Mouse (Mus musculus) forebrain, postnatal 0 days (tissue): Measurements from ENCODE around the gene Mn1. TPM values are rescaled to one million over a fixed set of nuclear protein-coding genes. Genes with fewer than 3 reads are reported as not detected.

ENCODE experiments used
- ATAC-seq: fragments of 200-750 bp; cut with Nextera tagmentation; 2 replicates; pipeline ENCODE4 v1.8.0; 2017; ENCODE audit warnings: mild to moderate bottlenecking, moderate library complexity
- DNase-seq: peaks from one replicate; pipeline ENCODE4 v3.0.0-alpha.2; 2015
- H3K27ac ChIP-seq: fragments of 300-500 bp; sonication (generic); 2 replicates; pipeline ENCODE4 v1.5.1; 2014; ENCODE audit warnings: low read depth, mild to moderate bottlenecking, antibody characterized with exemption, low read length, moderate library complexity, mixed read lengths
- H3K27me3 ChIP-seq: fragments of 300-500 bp; sonication (generic); 2 replicates; pipeline ENCODE4 v1.6.1; 2014; ENCODE audit warnings: mild to moderate bottlenecking, low read length, mixed read lengths; ENCODE audit not compliant: insufficient read depth
- H3K36me3 ChIP-seq: fragments of 300-500 bp; sonication (generic); 2 replicates; pipeline ENCODE4 v1.6.1; 2014; ENCODE audit warnings: mild to moderate bottlenecking, moderate library complexity; ENCODE audit not compliant: insufficient read depth
- H3K4me1 ChIP-seq: fragments of 300-500 bp; sonication (generic); 2 replicates; pipeline ENCODE4 v1.6.1; 2014; ENCODE audit warnings: antibody characterized with exemption; ENCODE audit not compliant: insufficient read depth
- H3K4me2 ChIP-seq: fragments of 300-500 bp; sonication (generic); 2 replicates; pipeline ENCODE4 v1.6.1; 2014; ENCODE audit warnings: low read depth, mild to moderate bottlenecking, moderate library complexity
- H3K4me3 ChIP-seq: fragments of 300-500 bp; sonication (generic); 2 replicates; pipeline ENCODE4 v1.5.1; 2014; ENCODE audit warnings: low read depth, low read length, mixed read lengths
- H3K9ac ChIP-seq: fragments of 300-500 bp; sonication (generic); 2 replicates; pipeline ENCODE4 v1.6.1; 2014; ENCODE audit warnings: mild to moderate bottlenecking
- H3K9me3 ChIP-seq: fragments of 300-500 bp; sonication (generic); 2 replicates; pipeline ENCODE4 v1.6.1; 2016; ENCODE audit warnings: low read length
- CTCF ChIP-seq: sonication (generic); IDR thresholded peaks from 2 replicates; pipeline ENCODE4 v1.5.1; 2016; ENCODE audit warnings: antibody characterized with exemption, control low read depth, low read depth
- WGBS: fragments of 180-500 bp; shearing (Covaris S2); extraction: QIAGEN DNeasy Blood & Tissue Kit; methylation state at CpG from one replicate; pipeline ENCODE4 v1.1.7; 2014; 5-methylcytosine and 5-hydroxymethylcytosine counted together
- polyA plus RNA-seq: library from polyadenylated mRNA; unstranded; fragments of >200 nt; fragmentation: Nextera tagmentation; extraction: Ambion mirVana; gene quantifications from 2 replicates; pipeline ENCODE4 v1.2.1, GENCODE M21; 2015
- total RNA-seq: library from RNA; depleted of rRNA; stranded (reverse); fragments of >200 nt; gene quantifications from 2 replicates; pipeline ENCODE4 v1.2.3, GENCODE M21; 2014

The Mn1 gene
- total and polyA plus RNA-seq, 2 experiments from 2014 or later = 57.9 to 123 TPM

DNA sequence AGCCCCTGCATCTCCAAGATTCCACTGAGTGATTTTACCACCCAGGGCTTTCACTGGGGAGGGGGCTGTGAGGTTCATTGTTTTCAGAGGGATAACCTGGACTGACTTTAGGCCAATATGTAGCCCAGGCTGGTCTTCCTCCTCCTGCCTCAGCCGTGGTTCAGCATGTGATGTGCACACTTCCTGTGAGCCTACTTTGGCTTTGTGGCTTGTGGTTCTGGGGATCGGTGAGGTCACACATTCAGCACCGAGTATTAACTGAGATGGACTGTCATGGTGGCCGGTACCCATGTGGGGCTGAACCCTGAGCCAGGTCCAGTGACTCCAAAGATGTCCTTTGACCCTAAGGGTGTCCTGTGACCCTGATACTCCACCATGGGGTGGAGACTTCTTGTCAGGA is 23.1 kb downstream of the Mn1 start:
- Histone ChIP-seq H3K27ac (no peak overlapping the region), H3K9me3 (no peaks in the 10 kb centered on the region), H3K36me3 (peaks cover 6% of the 10 kb centered on the region; the same call in 1 of the 2 replicates), H3K4me3 (no peak overlapping the region), H3K9ac (no peak overlapping the region), H3K27me3 (no peaks in the 10 kb centered on the region), H3K4me1 (peaks cover 8% of the 10 kb centered on the region; the same call in 1 of the 2 replicates), H3K4me2 (no peak overlapping the region)
- 87% methylated on average over 4 of the region's 4 CpGs for WGBS
- ATAC-seq = no peak
- DNase-seq = no peak
- no peak for TF ChIP-seq CTCF

DNA sequence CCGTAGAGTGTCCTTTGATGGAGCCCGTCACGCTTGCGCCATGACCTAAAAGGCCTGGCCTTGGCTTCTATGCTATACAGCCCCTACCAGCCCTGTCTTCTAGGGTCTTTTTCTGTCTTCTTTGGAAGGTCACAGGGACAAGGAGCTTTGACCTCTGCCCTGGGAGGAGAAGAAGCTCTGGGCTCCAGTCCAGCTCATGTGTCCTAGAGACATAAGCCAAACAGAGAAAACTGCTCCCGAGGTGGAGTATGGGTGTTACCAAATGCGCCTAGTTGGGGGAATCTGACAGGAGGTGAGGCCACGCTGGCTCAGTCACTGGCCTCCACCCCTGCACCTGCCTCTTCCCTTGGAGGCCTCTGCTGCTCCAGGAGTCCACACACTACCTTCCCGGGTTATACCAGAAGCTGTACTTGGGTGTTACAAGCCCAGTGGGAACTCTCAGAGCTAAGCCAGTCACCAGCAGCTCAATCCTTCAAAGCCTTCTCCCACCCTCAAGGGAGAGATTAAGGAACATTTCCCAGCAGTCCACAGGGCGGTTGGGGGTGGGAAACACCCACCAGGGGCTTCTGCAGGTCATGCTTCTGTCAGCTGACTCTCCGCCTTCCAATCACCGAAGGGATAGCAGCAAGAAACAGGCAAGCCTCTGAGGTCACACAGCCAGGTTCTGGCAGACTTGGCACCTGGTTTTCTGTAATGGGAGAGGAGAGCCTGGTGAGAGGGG is 25.1 kb downstream of the Mn1 start:
- Histone ChIP-seq H3K4me3 (no peak overlapping the region), H3K27ac (no peak overlapping the region), H3K36me3 (peaks cover 8% of the 10 kb centered on the region; the same call in 1 of the 2 replicates), H3K4me2 (no peak overlapping the region), H3K27me3 (no peaks in the 10 kb centered on the region), H3K9me3 (no peaks in the 10 kb centered on the region), H3K4me1 (no peaks in the 10 kb centered on the region), H3K9ac (no peak overlapping the region)
- DNase-seq (no peak), ATAC-seq (no peak)
- TF ChIP-seq CTCF = no peak
- WGBS = 77% methylated on average over 11 of the region's 11 CpGs

DNA sequence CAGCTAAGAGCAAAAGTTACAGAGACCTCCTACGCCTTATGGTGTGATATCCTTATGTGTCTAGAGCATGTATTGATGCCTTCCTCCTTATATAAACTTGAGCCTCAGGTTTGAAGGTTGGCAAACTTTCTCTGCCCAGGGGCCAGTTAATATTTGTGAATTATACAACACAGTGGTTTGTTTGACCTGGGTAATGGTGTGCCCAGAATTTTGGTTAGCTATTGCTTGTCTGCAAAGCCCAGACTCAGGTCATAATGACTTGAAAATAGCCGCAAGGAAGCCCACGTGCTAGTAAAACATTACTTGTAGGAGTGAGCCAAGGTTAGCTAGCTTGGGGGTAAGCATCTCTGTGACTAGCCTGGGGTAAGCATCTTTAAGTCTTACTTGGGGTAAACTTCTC is 26.5 kb downstream of the Mn1 start:
- H3K4me1 ChIP-seq = no peaks in the 10 kb centered on the region
- no peak overlapping the region for H3K9ac ChIP-seq
- no peak overlapping the region for H3K4me3 ChIP-seq
- no peak for ATAC-seq
- DNase-seq = no peak
- no peak overlapping the region for H3K4me2 ChIP-seq
- peaks cover 6% of the 10 kb centered on the region; the same call in 1 of the 2 replicates for H3K36me3 ChIP-seq
- 81% methylated on average over 3 of the region's 3 CpGs for WGBS
- no peaks in the 10 kb centered on the region for H3K27me3 ChIP-seq
- H3K27ac ChIP-seq = no peak overlapping the region
- TF ChIP-seq CTCF = no peak
- no peaks in the 10 kb centered on the region for H3K9me3 ChIP-seq

- ATAC-seq (no peak), DNase-seq (no peak)
- no peak overlapping the region for H3K4me2 ChIP-seq
- no peak overlapping the region for H3K27ac ChIP-seq
- no peak overlapping the region for H3K9ac ChIP-seq
- no peaks in the 10 kb centered on the region for H3K4me1 ChIP-seq
- no peaks in the 10 kb centered on the region for H3K27me3 ChIP-seq
- 67% methylated on average over 4 of the region's 4 CpGs for WGBS
- peaks cover 6% of the 10 kb centered on the region; the same call in 1 of the 2 replicates for H3K36me3 ChIP-seq
- TF ChIP-seq CTCF = no peak
- H3K4me3 ChIP-seq = no peak overlapping the region
- H3K9me3 ChIP-seq = no peaks in the 10 kb centered on the region
Measured at GRCm38 (mm10) chr5:111444361-111444760, 27.2 kb downstream of the Mn1 start.

DNA sequence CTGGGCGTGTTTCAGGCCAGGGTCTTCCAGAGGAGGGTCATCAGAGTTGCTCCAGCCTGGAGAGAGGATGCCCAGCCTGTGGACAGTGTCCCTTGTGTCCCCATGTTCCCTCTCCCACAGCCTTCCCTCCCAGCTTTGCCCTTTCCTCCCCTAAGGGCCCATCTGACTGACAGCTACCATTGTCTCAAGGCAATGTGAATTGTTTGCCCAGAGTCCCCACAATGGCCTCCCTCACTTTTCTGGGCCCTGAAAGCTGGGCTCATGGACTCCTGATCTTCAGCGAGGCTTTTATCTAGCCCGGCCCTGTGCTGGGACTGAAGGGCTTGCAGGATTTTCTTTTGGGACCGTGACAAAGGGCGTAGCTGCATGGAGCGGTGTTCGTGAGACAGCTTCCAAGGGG is 29.5 kb downstream of the Mn1 start:
- Histone ChIP-seq H3K4me1 (no peaks in the 10 kb centered on the region; the same call in 1 of the 2 replicates), H3K9me3 (no peaks in the 10 kb centered on the region), H3K4me2 (no peak overlapping the region), H3K36me3 (peaks cover 8% of the 10 kb centered on the region; the same call in 1 of the 2 replicates), H3K27ac (peak overlapping the region; percentile 30; the same call in 1 of the 2 replicates), H3K9ac (no peak overlapping the region), H3K4me3 (no peak overlapping the region), H3K27me3 (no peaks in the 10 kb centered on the region)
- DNase-seq (no peak), ATAC-seq (no peak; the same call in 1 of the 2 replicates)
- no peak for TF ChIP-seq CTCF
- WGBS = 24% methylated on average over 7 of the region's 7 CpGs

DNA sequence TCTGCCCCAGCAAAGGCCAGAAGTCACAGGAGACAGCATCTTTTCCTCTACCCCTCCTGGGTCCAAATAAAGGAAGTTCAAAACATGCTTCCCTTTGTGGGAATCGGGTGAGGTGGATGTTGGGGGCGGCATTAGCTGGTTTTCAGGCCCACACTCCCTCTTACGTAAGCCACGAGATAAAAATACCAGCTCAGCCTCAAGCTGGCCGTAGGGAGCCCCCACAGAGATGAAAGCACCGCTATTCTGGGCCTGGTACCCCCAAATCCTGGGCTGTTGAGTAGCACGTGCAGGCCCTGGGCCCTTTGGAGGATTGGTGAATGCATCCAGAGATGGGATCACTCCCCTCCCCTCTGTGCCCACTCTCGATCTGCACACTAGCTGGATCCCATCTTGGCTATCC is 32.5 kb downstream of the Mn1 start:
- Histone ChIP-seq H3K27me3 (no peaks in the 10 kb centered on the region), H3K27ac (peak overlapping the region; percentile 40; the same call in 1 of the 2 replicates), H3K9ac (no peak overlapping the region), H3K36me3 (peaks cover 17% of the 10 kb centered on the region; the same call in 1 of the 2 replicates), H3K4me3 (no peak overlapping the region), H3K4me1 (no peaks in the 10 kb centered on the region; the same call in 1 of the 2 replicates), H3K4me2 (no peak overlapping the region), H3K9me3 (no peaks in the 10 kb centered on the region)
- WGBS = 48% methylated on average over 8 of the region's 8 CpGs
- ATAC-seq = no peak
- TF ChIP-seq CTCF = no peak
- DNase-seq = no peak

- ATAC-seq (no peak), DNase-seq (no peak)
- no peak overlapping the region for H3K4me3 ChIP-seq
- H3K9me3 ChIP-seq = no peaks in the 10 kb centered on the region
- H3K4me2 ChIP-seq = no peak overlapping the region
- no peak overlapping the region for H3K27ac ChIP-seq
- no peak for TF ChIP-seq CTCF
- no peak overlapping the region for H3K9ac ChIP-seq
- 83% methylated on average over 5 of the region's 5 CpGs for WGBS
- H3K36me3 ChIP-seq = peaks cover 39% of the 10 kb centered on the region
- H3K4me1 ChIP-seq = no peaks in the 10 kb centered on the region; the same call in 1 of the 2 replicates
- no peaks in the 10 kb centered on the region for H3K27me3 ChIP-seq
Measured at GRCm38 (mm10) chr5:111454240-111454639, 37.1 kb downstream of the Mn1 start.
